Mouse (Mus musculus): ENCODE results near the gene Sema5b.

Gene Sema5b

GRCm38 (mm10) chr16:35703763-35704679 lies 163.1 kb downstream of the Sema5b start:
- in situ Hi-C loops (cut with MboI, MseI): loop anchor here in 1 of 2 experiments (10.0 kb wide), 1 partner anchor 1921 kb away; no protein-coding TSS in a partner anchor

- in situ Hi-C loops (cut with MboI, MseI): loop anchor here in 1 of 2 experiments (10.0 kb wide), 1 partner anchor 1920 kb away; no protein-coding TSS in a partner anchor
Observed at GRCm38 (mm10) chr16:35704796-35705195, 163.9 kb downstream of the Sema5b start.

- in situ Hi-C loops (cut with MboI, MseI): loop anchor here in 1 of 2 experiments (10.0 kb wide), 1 partner anchor 1918 kb away; no protein-coding TSS in a partner anchor
Observed at GRCm38 (mm10) chr16:35707004-35707403, 166.1 kb downstream of the Sema5b start.

GRCm38 (mm10) chr16:35711004-35711403 lies 170.1 kb downstream of the Sema5b start:
- in situ Hi-C loops (cut with MboI, MseI): no loop called here

- in situ Hi-C loops (cut with MboI, MseI): no loop called here
Observed at GRCm38 (mm10) chr16:35713606-35714005, 172.7 kb downstream of the Sema5b start.

All from T-helper 17 cell (primary cell).